Mouse (Mus musculus) MEL (cell line): ENCODE measurements at regions not wholly inside any gene's neighbourhood (a gene's known extent, or its start where the extent isn't known, plus 50 kb on each side); places are given as distances from the start of the nearest gene placed in this dataset.

Experiments
- DNase-seq: peaks from one replicate; pipeline ENCODE4 v3.0.0; 2011; ENCODE audit warnings: low read depth, low spot score
- H3K27ac ChIP-seq: 2 replicates; pipeline ENCODE4 v1.5.1; 2012; ENCODE audit warnings: low read depth, mild to moderate bottlenecking, control low read depth, low read length, moderate library complexity; ENCODE audit not compliant: control insufficient read depth
- H3K27me3 ChIP-seq, 2 experiments: fragments of 150-350 bp in 1 of 2; sonication (generic) in 1 of 2; 2 replicates each; pipeline ENCODE4 v1.6.1; 2012; ENCODE audit warnings: low read length in 2 of 2, mild to moderate bottlenecking in 2 of 2, improper control_type of control experiment in 1 of 2, moderate library complexity in 1 of 2; ENCODE audit not compliant: insufficient read depth in 2 of 2, control insufficient read depth in 1 of 2
- H3K36me3 ChIP-seq, 2 experiments: 2 replicates each; pipeline ENCODE4 v1.6.1; 2012 to 2014; ENCODE audit warnings: low read length in 2 of 2, improper control_type of control experiment in 1 of 2, inconsistent platforms in 1 of 2, mild to moderate bottlenecking in 1 of 2; ENCODE audit not compliant: insufficient read depth in 2 of 2, control insufficient read depth in 1 of 2
- H3K4me1 ChIP-seq, 2 experiments: fragments of 150-350 bp in 1 of 2; sonication (generic) in 1 of 2; 2 replicates each; pipeline ENCODE4 v1.6.1; 2012; ENCODE audit warnings: low read length in 2 of 2, improper control_type of control experiment in 1 of 2, mild to moderate bottlenecking in 1 of 2; ENCODE audit not compliant: insufficient read depth in 2 of 2, control insufficient read depth in 1 of 2
- H3K4me3 ChIP-seq, 2 experiments: fragments of 150-350 bp in 1 of 2; sonication (generic) in 1 of 2; 2 replicates each; pipeline ENCODE4 v1.5.1; 2012; ENCODE audit warnings: low read depth in 2 of 2, low read length in 2 of 2, mild to moderate bottlenecking in 2 of 2, moderate library complexity in 2 of 2, control low read depth in 1 of 2, improper control_type of control experiment in 1 of 2; ENCODE audit not compliant: control insufficient read depth in 1 of 2, insufficient read depth in 1 of 2
- H3K79me2 ChIP-seq: 2 replicates; pipeline ENCODE4 v1.6.1; 2012; ENCODE audit warnings: mild to moderate bottlenecking, low read length, moderate library complexity; ENCODE audit not compliant: control insufficient read depth, poor library complexity, insufficient read depth
- H3K9ac ChIP-seq: 2 replicates; pipeline ENCODE4 v1.6.1; 2012; ENCODE audit warnings: low read depth, mild to moderate bottlenecking, control low read depth, low read length, moderate library complexity; ENCODE audit not compliant: control insufficient read depth, poor library complexity, severe bottlenecking
- H3K9me3 ChIP-seq: fragments of 150-350 bp; sonication (generic); replicated peaks from 2 replicates; pipeline ENCODE4 v1.6.1; 2012; ENCODE audit warnings: mild to moderate bottlenecking, low read length, improper control_type of control experiment, moderate library complexity; ENCODE audit not compliant: insufficient read depth
- CHD1 ChIP-seq: IDR thresholded peaks from 2 replicates; pipeline ENCODE4 v1.6.1; 2012; ENCODE audit warnings: low read depth, mild to moderate bottlenecking, inconsistent platforms, low read length, improper control_type of control experiment
- CHD2 ChIP-seq: IDR thresholded peaks from 2 replicates; pipeline ENCODE4 v1.6.1; 2011; ENCODE audit warnings: low read length, improper control_type of control experiment
- E2F4 ChIP-seq: IDR thresholded peaks from 2 replicates; pipeline ENCODE4 v1.6.1; 2011; ENCODE audit warnings: low read depth, low read length, improper control_type of control experiment, borderline replicate concordance
- GABPA ChIP-seq: IDR thresholded peaks from 2 replicates; pipeline ENCODE4 v1.6.1; 2012; ENCODE audit warnings: low read depth, mild to moderate bottlenecking, inconsistent platforms, low read length, improper control_type of control experiment, moderate library complexity
- JUND ChIP-seq: IDR thresholded peaks from 2 replicates; pipeline ENCODE4 v1.6.1; 2011; ENCODE audit warnings: low read depth, mild to moderate bottlenecking, improper control_type of control experiment, low read length
- MAFK ChIP-seq: IDR thresholded peaks from 2 replicates; pipeline ENCODE4 v1.6.1; 2011; ENCODE audit warnings: low read depth, mild to moderate bottlenecking, low read length, improper control_type of control experiment, borderline replicate concordance
- MAX ChIP-seq: IDR thresholded peaks from 2 replicates; pipeline ENCODE4 v1.6.1; 2011; ENCODE audit warnings: low read length, improper control_type of control experiment
- MAZ ChIP-seq: IDR thresholded peaks from 2 replicates; pipeline ENCODE4 v1.6.1; 2012; ENCODE audit warnings: low read depth, mild to moderate bottlenecking, inconsistent platforms, low read length, improper control_type of control experiment
- MEF2A ChIP-seq: IDR thresholded peaks from 2 replicates; pipeline ENCODE4 v1.6.1; 2014; ENCODE audit warnings: low read depth, mild to moderate bottlenecking, inconsistent platforms, low read length, improper control_type of control experiment; ENCODE audit not compliant: poor library complexity, insufficient replicate concordance, severe bottlenecking; ENCODE audit errors: extremely low read depth
- MXI1 ChIP-seq: IDR thresholded peaks from 2 replicates; pipeline ENCODE4 v1.6.1; 2011; ENCODE audit warnings: mild to moderate bottlenecking, low read depth, low read length, improper control_type of control experiment
- MYB ChIP-seq: IDR thresholded peaks from 2 replicates; pipeline ENCODE4 v1.6.1; 2011; ENCODE audit warnings: mild to moderate bottlenecking, low read depth, low read length, improper control_type of control experiment
- MYC ChIP-seq: IDR thresholded peaks from 2 replicates; pipeline ENCODE4 v1.6.1; 2011; ENCODE audit warnings: low read depth, mild to moderate bottlenecking, low read length, improper control_type of control experiment, moderate library complexity
- NELFE ChIP-seq: IDR thresholded peaks from 2 replicates; pipeline ENCODE4 v1.6.1; 2011; ENCODE audit warnings: low read depth, low read length, improper control_type of control experiment
- POLR2A ChIP-seq, 2 experiments: IDR thresholded peaks; 2 replicates each; pipeline ENCODE4 v1.6.1; 2011 to 2012; ENCODE audit warnings: low read length in 2 of 2, mild to moderate bottlenecking in 2 of 2, control low read depth in 1 of 2, improper control_type of control experiment in 1 of 2, low read depth in 1 of 2, moderate library complexity in 1 of 2; ENCODE audit not compliant: control insufficient read depth in 1 of 2, insufficient read depth in 1 of 2, poor library complexity in 1 of 2
- POLR2AphosphoS2 ChIP-seq: IDR thresholded peaks from 2 replicates; pipeline ENCODE4 v1.6.1; 2011; ENCODE audit warnings: low read length, improper control_type of control experiment
- POLR2AphosphoS5 ChIP-seq: IDR thresholded peaks from 2 replicates; pipeline ENCODE4 v1.6.1; 2012; ENCODE audit warnings: low read depth, borderline replicate concordance, mild to moderate bottlenecking, inconsistent platforms, low read length, moderate library complexity, mixed read lengths
- RAD21 ChIP-seq: IDR thresholded peaks from 2 replicates; pipeline ENCODE4 v1.6.1; 2011; ENCODE audit warnings: mild to moderate bottlenecking, low read depth, low read length, improper control_type of control experiment
- RCOR1 ChIP-seq: IDR thresholded peaks from 2 replicates; pipeline ENCODE4 v1.6.1; 2012; ENCODE audit warnings: low read depth, mild to moderate bottlenecking, inconsistent platforms, low read length, improper control_type of control experiment
- SMC3 ChIP-seq: IDR thresholded peaks from 2 replicates; pipeline ENCODE4 v1.6.1; 2011; ENCODE audit warnings: low read depth, low read length, improper control_type of control experiment
- TBP ChIP-seq: IDR thresholded peaks from 2 replicates; pipeline ENCODE4 v1.8.0; 2011; ENCODE audit warnings: low read depth, low read length, improper control_type of control experiment
- TCF12 ChIP-seq: IDR thresholded peaks from 2 replicates; pipeline ENCODE4 v1.6.1; 2014; ENCODE audit warnings: low read depth, mild to moderate bottlenecking, inconsistent platforms, low read length, improper control_type of control experiment, moderate library complexity
- UBTF ChIP-seq: IDR thresholded peaks from 2 replicates; pipeline ENCODE4 v1.6.1; 2012; ENCODE audit warnings: low read depth, mild to moderate bottlenecking, inconsistent platforms, low read length, improper control_type of control experiment, moderate library complexity, borderline replicate concordance; ENCODE audit not compliant: insufficient read depth
- USF2 ChIP-seq, 2 experiments: IDR thresholded peaks; 2 replicates each; pipeline ENCODE4 v1.6.1; 2011 to 2012; ENCODE audit warnings: improper control_type of control experiment in 2 of 2, low read length in 2 of 2, borderline replicate concordance in 1 of 2, inconsistent platforms in 1 of 2, low read depth in 1 of 2, mild to moderate bottlenecking in 1 of 2; ENCODE audit not compliant: insufficient read depth in 1 of 2
- ZC3H11A ChIP-seq: IDR thresholded peaks from 2 replicates; pipeline ENCODE4 v1.6.1; 2012; ENCODE audit warnings: low read depth, mild to moderate bottlenecking, inconsistent platforms, low read length, improper control_type of control experiment
- ZKSCAN1 ChIP-seq: IDR thresholded peaks from 2 replicates; pipeline ENCODE4 v1.6.1; 2012; ENCODE audit warnings: low read depth, mild to moderate bottlenecking, inconsistent platforms, low read length, improper control_type of control experiment, moderate library complexity
- ZMIZ1 ChIP-seq: IDR thresholded peaks from 2 replicates; pipeline ENCODE4 v1.6.1; 2012; ENCODE audit warnings: low read depth, mild to moderate bottlenecking, inconsistent platforms, low read length, improper control_type of control experiment, moderate library complexity
- ZNF384 ChIP-seq: IDR thresholded peaks from 2 replicates; pipeline ENCODE4 v1.6.1; 2012; ENCODE audit warnings: low read depth, mild to moderate bottlenecking, inconsistent platforms, low read length, improper control_type of control experiment

GRCm38 (mm10) chr6:98433286-98433685 lies 90.7 kb upstream of the Gm765 start:
- Histone ChIP-seq H3K9me3 (no peaks in the 10 kb centered on the region), H3K4me1 (no peaks in the 10 kb centered on the region), H3K4me3 (no peak overlapping the region), H3K9ac (no peak overlapping the region), H3K36me3 (no peaks in the 10 kb centered on the region), H3K27ac (no peak overlapping the region), H3K27me3 (no peaks in the 10 kb centered on the region), H3K79me2 (no peaks in the 10 kb centered on the region)
- no peak for DNase-seq
- no peak for TF ChIP-seq POLR2AphosphoS5
- no peak for TF ChIP-seq MAX
- TF ChIP-seq POLR2AphosphoS2: no peak
- no peak for TF ChIP-seq ZNF384
- no peak for TF ChIP-seq MYC
- TF ChIP-seq TBP: no peak
- TF ChIP-seq TCF12: no peak

- no peaks in the 10 kb centered on the region for H3K4me1 ChIP-seq
- TF ChIP-seq MEF2A: no peak
- TF ChIP-seq MAX: no peak
- no peak for TF ChIP-seq POLR2A (IDR thresholded peaks at IDR 0.05; ENCODE audit: control insufficient read depth in 1 of 2, insufficient read depth in 1 of 2, low read depth in 1 of 2, low read length in 2 of 2, poor library complexity in 1 of 2)
- TF ChIP-seq ZKSCAN1: no peak
- no peak for TF ChIP-seq JUND
- TF ChIP-seq NELFE: no peak
- TF ChIP-seq POLR2AphosphoS2: no peak
- TF ChIP-seq E2F4: no peak
- no peak for TF ChIP-seq MAZ
- TF ChIP-seq, all 39 proteins: peak for 0
- H3K27me3 ChIP-seq: no peaks in the 10 kb centered on the region
- no peak overlapping the region for H3K4me3 ChIP-seq
- H3K36me3 ChIP-seq: no peaks in the 10 kb centered on the region
- peaks cover 3% of the 10 kb centered on the region; the same call in 1 of the 2 replicates for H3K9me3 ChIP-seq
- H3K9ac ChIP-seq: no peak overlapping the region
- H3K27ac ChIP-seq: no peak overlapping the region
- no peak for DNase-seq
- no peaks in the 10 kb centered on the region for H3K79me2 ChIP-seq
Observed at GRCm38 (mm10) chr6:98429120-98429519, 86.6 kb upstream of the Gm765 start.

GRCm38 (mm10) chr6:98402605-98403004 lies 60.1 kb upstream of the Gm765 start:
- H3K9ac ChIP-seq: no peak overlapping the region
- DNase-seq: no peak

More at GRCm38 (mm10) chr6:98402605-98403004, 60.1 kb upstream of the Gm765 start:
- H3K4me1 ChIP-seq: no peaks in the 10 kb centered on the region
- H3K27me3 ChIP-seq: no peaks in the 10 kb centered on the region
- no peaks in the 10 kb centered on the region for H3K79me2 ChIP-seq
- no peak overlapping the region for H3K27ac ChIP-seq
- H3K4me3 ChIP-seq: no peak overlapping the region
- no peaks in the 10 kb centered on the region for H3K9me3 ChIP-seq
- TF ChIP-seq MEF2A (no peak), ZNF384 (no peak), MAFK (no peak), CHD2 (no peak), MXI1 (no peak), ZKSCAN1 (no peak), POLR2AphosphoS5 (no peak), RCOR1 (no peak), CHD1 (no peak), UBTF (no peak), ZC3H11A (no peak), RAD21 (no peak), E2F4 (no peak), GABPA (no peak), SMC3 (no peak), TBP (no peak), MYB (no peak), USF2 (IDR thresholded peaks at IDR 0.05; ENCODE audit: borderline replicate concordance in 1 of 2, insufficient read depth in 1 of 2, low read depth in 1 of 2, low read length in 2 of 2) (no peak), ZMIZ1 (no peak)
- H3K36me3 ChIP-seq: no peaks in the 10 kb centered on the region
